Mouse (Mus musculus) liver, embryonic 11.5 days (tissue): ENCODE measurements around the gene Rhox13. TPM values are rescaled to one million over a fixed set of nuclear protein-coding genes. Genes with fewer than 3 reads are reported as not detected.
A peak's percentile ranks its signal among the peaks of the same experiment; 100 is the strongest.

Experiments used
- ATAC-seq: fragments of 200-750 bp; cut with Nextera tagmentation; replicated peaks from 2 replicates; pipeline ENCODE4 v1.8.0; 2017; ENCODE audit warnings: moderate number of reproducible peaks, mild to moderate bottlenecking, moderate TSS enrichment, moderate library complexity; ENCODE audit not compliant: low FRiP score
- DNase-seq: peaks from one replicate; pipeline ENCODE4 v3.0.0-alpha.2; 2017; ENCODE audit warnings: low spot score
- H3K27ac ChIP-seq: fragments of 300-500 bp; sonication (generic); 2 replicates; pipeline ENCODE4 v1.5.1; 2014; ENCODE audit warnings: mild to moderate bottlenecking, low read depth, low read length, control low read depth
- H3K27me3 ChIP-seq: fragments of 300-500 bp; sonication (generic); replicated peaks from 2 replicates; pipeline ENCODE4 v1.6.1; 2014; ENCODE audit warnings: low read length, mixed read lengths; ENCODE audit not compliant: control insufficient read depth, insufficient read depth
- H3K36me3 ChIP-seq: fragments of 300-500 bp; sonication (generic); 2 replicates; pipeline ENCODE4 v1.6.1; 2014; ENCODE audit warnings: mild to moderate bottlenecking, low read length, moderate library complexity, mixed read lengths; ENCODE audit not compliant: control insufficient read depth, insufficient read depth
- H3K4me1 ChIP-seq: fragments of 300-500 bp; sonication (generic); replicated peaks from 2 replicates; pipeline ENCODE4 v1.6.1; 2014; ENCODE audit warnings: low read length, mixed read lengths; ENCODE audit not compliant: control insufficient read depth, insufficient read depth
- H3K4me2 ChIP-seq: fragments of 300-500 bp; sonication (generic); 2 replicates; pipeline ENCODE4 v1.6.1; 2014; ENCODE audit warnings: mild to moderate bottlenecking, control low read depth, moderate library complexity
- H3K4me3 ChIP-seq: fragments of 300-500 bp; sonication (generic); 2 replicates; pipeline ENCODE4 v1.5.1; 2014; ENCODE audit warnings: low read depth, low read length, control low read depth
- H3K9ac ChIP-seq: fragments of 300-500 bp; sonication (generic); 2 replicates; pipeline ENCODE4 v1.6.1; 2014; ENCODE audit warnings: low read depth, low read length, control low read depth
- H3K9me3 ChIP-seq: fragments of 300-500 bp; sonication (generic); 2 replicates; pipeline ENCODE4 v1.6.1; 2016; ENCODE audit warnings: low read length, inconsistent platforms, mixed read lengths; ENCODE audit not compliant: control insufficient read depth
- WGBS: fragments of 180-500 bp; shearing (Covaris S2); extraction: QIAGEN DNeasy Blood & Tissue Kit; methylation state at CpG from one replicate; pipeline ENCODE4 v1.1.7; 2014; 5-methylcytosine and 5-hydroxymethylcytosine counted together
- polyA plus RNA-seq: library from polyadenylated mRNA; unstranded; fragments of >200 nt; fragmentation: Nextera tagmentation; extraction: Ambion mirVana; gene quantifications from 2 replicates; pipeline ENCODE4 v1.2.1, GENCODE M21; 2014

Rhox13 gene
- not detected in 2 replicates for polyA plus RNA-seq

GRCm38 (mm10) chrX:38120982-38121381 lies at the start of gene Rhox13:
Gene Rhox13 (plus strand): TSS chrX:38121219.
- DNase-seq (no peak), ATAC-seq (no peak)
- Histone ChIP-seq H3K36me3 (no peaks in the 10 kb centered on the region), H3K9me3 (0 out of 2 replicates have a peak, but pooled peaks cover 4% of the 10 kb centered on the region), H3K4me2 (no peak within 1 kb of the TSS), H3K4me1 (no peaks in the 10 kb centered on the region), H3K9ac (no peak within 1 kb of the TSS), H3K27ac (no peak within 1 kb of the TSS), H3K4me3 (no peak within 1 kb of the TSS), H3K27me3 (no peaks in the 10 kb centered on the region)
- 94% methylated on average over 19 of the region's 20 CpGs for WGBS

- ATAC-seq: no peak
- H3K4me1 ChIP-seq: no peaks in the 10 kb centered on the region
- 20% methylated on average over 12 of the region's 12 CpGs for WGBS
- no peak overlapping the region for H3K4me2 ChIP-seq
- H3K9ac ChIP-seq: no peak overlapping the region
- H3K4me3 ChIP-seq: no peak overlapping the region
- H3K27ac ChIP-seq: no peak overlapping the region
- no peaks in the 10 kb centered on the region for H3K36me3 ChIP-seq
- DNase-seq: peak; percentile 45
- H3K27me3 ChIP-seq: no peaks in the 10 kb centered on the region
- H3K9me3 ChIP-seq: no peaks in the 10 kb centered on the region
Measured at GRCm38 (mm10) chrX:38084226-38084625, 36.8 kb upstream of the Rhox13 start.

- no peak within 1 kb of the TSS for H3K9ac ChIP-seq
- H3K36me3 ChIP-seq: no peaks in the 10 kb centered on the region
- H3K27ac ChIP-seq: no peak within 1 kb of the TSS
- H3K4me2 ChIP-seq: no peak within 1 kb of the TSS
- DNase-seq (no peak), ATAC-seq (no peak)
- 79% methylated on average over 9 of the region's 9 CpGs for WGBS
- H3K4me1 ChIP-seq: no peaks in the 10 kb centered on the region
- no peaks in the 10 kb centered on the region for H3K27me3 ChIP-seq
- H3K9me3 ChIP-seq: no peaks in the 10 kb centered on the region
- H3K4me3 ChIP-seq: no peak within 1 kb of the TSS
Measured at GRCm38 (mm10) chrX:38085041-38085440, 36.0 kb upstream of the Rhox13 start, which contains the start of gene Rhox11. Gene Rhox11 (minus strand): TSS chrX:38085141.

GRCm38 (mm10) chrX:38110807-38111206 lies 10.2 kb upstream of the Rhox13 start, which contains the start of gene Rhox12:
Gene Rhox12 (minus strand): TSS chrX:38110907.
- H3K4me1 ChIP-seq: no peaks in the 10 kb centered on the region
- no peak within 1 kb of the TSS for H3K4me3 ChIP-seq
- no peak within 1 kb of the TSS for H3K4me2 ChIP-seq
- no peak within 1 kb of the TSS for H3K27ac ChIP-seq
- no peaks in the 10 kb centered on the region for H3K27me3 ChIP-seq
- no peak for ATAC-seq
- 69% methylated on average over 4 of the region's 4 CpGs for WGBS
- DNase-seq: no peak
- no peaks in the 10 kb centered on the region for H3K36me3 ChIP-seq
- no peak within 1 kb of the TSS for H3K9ac ChIP-seq
- H3K9me3 ChIP-seq: no peaks in the 10 kb centered on the region

GRCm38 (mm10) chrX:38121478-38121877 lies 459 bp downstream of the Rhox13 start:
- H3K36me3 ChIP-seq: no peaks in the 10 kb centered on the region
- ATAC-seq: no peak
- no peak overlapping the region for H3K4me2 ChIP-seq
- H3K9ac ChIP-seq: no peak overlapping the region
- 81% methylated on average over 34 of the region's 34 CpGs for WGBS
- H3K9me3 ChIP-seq: 0 out of 2 replicates have a peak, but pooled peaks cover 4% of the 10 kb centered on the region
- no peak overlapping the region for H3K4me3 ChIP-seq
- no peaks in the 10 kb centered on the region for H3K4me1 ChIP-seq
- no peak overlapping the region for H3K27ac ChIP-seq
- no peaks in the 10 kb centered on the region for H3K27me3 ChIP-seq
- no peak for DNase-seq

- Histone ChIP-seq H3K36me3 (no peaks in the 10 kb centered on the region), H3K9ac (no peak overlapping the region), H3K4me3 (no peak overlapping the region), H3K4me2 (no peak overlapping the region), H3K9me3 (no peaks in the 10 kb centered on the region), H3K27me3 (no peaks in the 10 kb centered on the region), H3K4me1 (no peaks in the 10 kb centered on the region), H3K27ac (no peak overlapping the region)
- no peak for DNase-seq
- ATAC-seq: no peak
- WGBS: 52% methylated on average over 1 of the region's 1 CpGs
Measured at GRCm38 (mm10) chrX:38159097-38159496, 38.1 kb downstream of the Rhox13 start.

GRCm38 (mm10) chrX:38165315-38165714 lies 44.3 kb downstream of the Rhox13 start:
- DNase-seq (no peak), ATAC-seq (no peak)
- no peak overlapping the region for H3K27ac ChIP-seq
- WGBS: 80% methylated on average over 3 of the region's 3 CpGs
- no peak overlapping the region for H3K9ac ChIP-seq
- no peak overlapping the region for H3K4me2 ChIP-seq
- H3K4me3 ChIP-seq: no peak overlapping the region
- no peaks in the 10 kb centered on the region for H3K4me1 ChIP-seq
- no peaks in the 10 kb centered on the region for H3K36me3 ChIP-seq
- no peaks in the 10 kb centered on the region for H3K27me3 ChIP-seq
- no peaks in the 10 kb centered on the region for H3K9me3 ChIP-seq

- Histone ChIP-seq H3K27me3 (no peaks in the 10 kb centered on the region), H3K9me3 (no peaks in the 10 kb centered on the region), H3K4me3 (no peak overlapping the region), H3K4me2 (no peak overlapping the region), H3K4me1 (no peaks in the 10 kb centered on the region), H3K9ac (no peak overlapping the region), H3K27ac (no peak overlapping the region), H3K36me3 (no peaks in the 10 kb centered on the region)
- DNase-seq (no peak), ATAC-seq (no peak)
- WGBS: 73% methylated on average over 9 of the region's 9 CpGs
Measured at GRCm38 (mm10) chrX:38166064-38166463, 45.0 kb downstream of the Rhox13 start.

- Histone ChIP-seq H3K27ac (no peak overlapping the region), H3K4me2 (no peak overlapping the region), H3K9ac (no peak overlapping the region), H3K36me3 (no peaks in the 10 kb centered on the region), H3K9me3 (no peaks in the 10 kb centered on the region), H3K4me1 (no peaks in the 10 kb centered on the region), H3K4me3 (no peak overlapping the region), H3K27me3 (no peaks in the 10 kb centered on the region)
- ATAC-seq (no peak), DNase-seq (no peak)
- WGBS: 69% methylated on average over 4 of the region's 4 CpGs
Measured at GRCm38 (mm10) chrX:38166592-38166991, 45.6 kb downstream of the Rhox13 start.
